Mouse (Mus musculus) midbrain, embryonic 15.5 days (tissue): ENCODE measurements around the gene Pde4c. TPM values are rescaled to one million over a fixed set of nuclear protein-coding genes. Genes with fewer than 3 reads are reported as not detected.
A peak's percentile ranks its signal among the peaks of the same experiment; 100 is the strongest.

ENCODE experiments used
- ATAC-seq: fragments of 200-750 bp; cut with Nextera tagmentation; replicated peaks from 2 replicates; pipeline ENCODE4 v1.8.0; 2017; ENCODE audit warnings: moderate TSS enrichment
- H3K27ac ChIP-seq: fragments of 300-500 bp; sonication (generic); 2 replicates; pipeline ENCODE4 v1.5.1; 2015; ENCODE audit warnings: mild to moderate bottlenecking, inconsistent platforms
- H3K27me3 ChIP-seq: fragments of 300-500 bp; sonication (generic); replicated peaks from 2 replicates; pipeline ENCODE4 v1.6.1; 2015; ENCODE audit warnings: inconsistent platforms
- H3K36me3 ChIP-seq: fragments of 300-500 bp; sonication (generic); replicated peaks from 2 replicates; pipeline ENCODE4 v1.6.1; 2015; ENCODE audit warnings: inconsistent platforms
- H3K4me1 ChIP-seq: fragments of 300-500 bp; sonication (generic); 2 replicates; pipeline ENCODE4 v1.6.1; 2015; ENCODE audit warnings: inconsistent platforms
- H3K4me2 ChIP-seq: fragments of 300-500 bp; sonication (generic); 2 replicates; pipeline ENCODE4 v1.6.1; 2015; ENCODE audit warnings: inconsistent platforms, mild to moderate bottlenecking, moderate library complexity
- H3K4me3 ChIP-seq: fragments of 300-500 bp; sonication (generic); 2 replicates; pipeline ENCODE4 v1.5.1; 2015; ENCODE audit warnings: mild to moderate bottlenecking, inconsistent platforms
- H3K9ac ChIP-seq: fragments of 300-500 bp; sonication (generic); 2 replicates; pipeline ENCODE4 v1.6.1; 2015; ENCODE audit warnings: mild to moderate bottlenecking, inconsistent platforms
- H3K9me3 ChIP-seq: fragments of 300-500 bp; sonication (generic); 2 replicates; pipeline ENCODE4 v1.6.1; 2016; ENCODE audit warnings: inconsistent platforms
- WGBS: fragments of 180-500 bp; shearing (Covaris S2); methylation state at CpG from one replicate; pipeline ENCODE4 v1.1.7; 2015; ENCODE audit warnings: mixed read lengths; 5-methylcytosine and 5-hydroxymethylcytosine counted together
- polyA plus RNA-seq: library from polyadenylated mRNA; unstranded; fragments of >200 nt; fragmentation: Nextera tagmentation; extraction: Ambion mirVana; gene quantifications from 2 replicates; pipeline ENCODE4 v1.2.1, GENCODE M21; 2015

Pde4c gene
- polyA plus RNA-seq, 1 experiment from 2014 or later = 0.46 TPM

- WGBS = 81% methylated on average over 19 of the region's 19 CpGs
- no peaks in the 10 kb centered on the region for H3K36me3 ChIP-seq
These were observed 25.7 kb downstream of the Pde4c start for GRCm38 (mm10) chr8:70749097-70749674.

GRCm38 (mm10) chr8:70750128-70750680, 26.7 kb downstream of the Pde4c start:
- ATAC-seq = no peak
- Histone ChIP-seq H3K9me3 (no peaks in the 10 kb centered on the region), H3K4me3 (no peak overlapping the region), H3K27ac (no peak overlapping the region), H3K27me3 (peaks cover 29% of the 10 kb centered on the region), H3K9ac (no peak overlapping the region), H3K4me1 (peaks cover 1% of the 10 kb centered on the region), H3K4me2 (no peak overlapping the region), H3K36me3 (no peaks in the 10 kb centered on the region)
- WGBS = 86% methylated on average over 13 of the region's 13 CpGs

More at GRCm38 (mm10) chr8:70749097-70749674, 25.7 kb downstream of the Pde4c start:
- no peak overlapping the region for H3K9ac ChIP-seq
- no peak for ATAC-seq
- peaks cover 37% of the 10 kb centered on the region for H3K27me3 ChIP-seq
- H3K4me2 ChIP-seq = no peak overlapping the region
- no peaks in the 10 kb centered on the region for H3K9me3 ChIP-seq
- H3K4me3 ChIP-seq = no peak overlapping the region
- no peak overlapping the region for H3K27ac ChIP-seq
- peaks cover 2% of the 10 kb centered on the region for H3K4me1 ChIP-seq

- Histone ChIP-seq H3K9me3 (no peaks in the 10 kb centered on the region), H3K4me2 (no peak overlapping the region), H3K27ac (no peak overlapping the region), H3K4me1 (peaks cover 21% of the 10 kb centered on the region), H3K27me3 (peaks cover 13% of the 10 kb centered on the region; the same call in 1 of the 2 replicates), H3K4me3 (no peak overlapping the region), H3K36me3 (peaks cover 6% of the 10 kb centered on the region; the same call in 1 of the 2 replicates), H3K9ac (no peak overlapping the region)
- no peak for ATAC-seq
- 42% methylated on average over 11 of the region's 11 CpGs for WGBS
These were observed 28.7 kb downstream of the Pde4c start for GRCm38 (mm10) chr8:70752000-70752764.

- ATAC-seq = no peak
- no peak overlapping the region for H3K4me3 ChIP-seq
- peaks cover 13% of the 10 kb centered on the region; the same call in 1 of the 2 replicates for H3K36me3 ChIP-seq
- 0 out of 2 replicates have a peak overlapping the region, but pooled peaks have one; percentile 1 for H3K27ac ChIP-seq
- H3K9me3 ChIP-seq = no peaks in the 10 kb centered on the region
- H3K9ac ChIP-seq = no peak overlapping the region
- 0 out of 2 replicates have a peak, but pooled peaks cover 12% of the 10 kb centered on the region for H3K27me3 ChIP-seq
- H3K4me1 ChIP-seq = peaks cover 31% of the 10 kb centered on the region
- 36% methylated on average over 21 of the region's 21 CpGs for WGBS
- H3K4me2 ChIP-seq = no peak overlapping the region
These were observed 29.6 kb downstream of the Pde4c start for GRCm38 (mm10) chr8:70753151-70753550.

GRCm38 (mm10) chr8:70754043-70754870, 30.7 kb downstream of the Pde4c start, which contains the start of gene Rab3a:
Rab3a (plus strand) TSS chr8:70754679.
- Histone ChIP-seq H3K27me3 (0 out of 2 replicates have a peak, but pooled peaks cover 6% of the 10 kb centered on the region), H3K27ac (peak within 1 kb of the TSS; percentile 92), H3K4me2 (peak within 1 kb of the TSS; percentile 57), H3K4me3 (peak within 1 kb of the TSS; percentile 71), H3K4me1 (peaks cover 41% of the 10 kb centered on the region), H3K9me3 (no peaks in the 10 kb centered on the region), H3K36me3 (peaks cover 16% of the 10 kb centered on the region; the same call in 1 of the 2 replicates), H3K9ac (peak within 1 kb of the TSS; percentile 83)
- 8% methylated on average over 37 of the region's 37 CpGs for WGBS
- ATAC-seq = peak; percentile 98

- Histone ChIP-seq H3K9ac (peak overlapping the region; percentile 83), H3K27ac (peak overlapping the region; percentile 92), H3K4me2 (peak overlapping the region; percentile 57), H3K4me1 (peaks cover 49% of the 10 kb centered on the region), H3K9me3 (no peaks in the 10 kb centered on the region), H3K36me3 (peaks cover 16% of the 10 kb centered on the region; the same call in 1 of the 2 replicates), H3K4me3 (peak overlapping the region; percentile 71), H3K27me3 (no peaks in the 10 kb centered on the region)
- peak; percentile 64 for ATAC-seq
- WGBS = 13% methylated on average over 50 of the region's 50 CpGs
These were observed 31.5 kb downstream of the Pde4c start for GRCm38 (mm10) chr8:70754871-70755660.

GRCm38 (mm10) chr8:70755661-70756475, 32.3 kb downstream of the Pde4c start:
- Histone ChIP-seq H3K27me3 (no peaks in the 10 kb centered on the region), H3K4me1 (peaks cover 53% of the 10 kb centered on the region), H3K4me2 (peak overlapping the region; percentile 57), H3K9me3 (no peaks in the 10 kb centered on the region), H3K36me3 (peaks cover 16% of the 10 kb centered on the region; the same call in 1 of the 2 replicates), H3K4me3 (peak overlapping the region; percentile 71), H3K27ac (peak overlapping the region; percentile 92; the same call in 1 of the 2 replicates), H3K9ac (peak overlapping the region; percentile 83)
- 85% methylated on average over 24 of the region's 24 CpGs for WGBS
- no peak for ATAC-seq

- 92% methylated on average over 6 of the region's 6 CpGs for WGBS
- Histone ChIP-seq H3K4me2 (no peak overlapping the region), H3K4me3 (no peak overlapping the region), H3K4me1 (peaks cover 53% of the 10 kb centered on the region), H3K36me3 (peaks cover 16% of the 10 kb centered on the region; the same call in 1 of the 2 replicates), H3K9me3 (no peaks in the 10 kb centered on the region), H3K27me3 (no peaks in the 10 kb centered on the region), H3K9ac (no peak overlapping the region), H3K27ac (no peak overlapping the region)
- no peak for ATAC-seq
These were observed 33.0 kb downstream of the Pde4c start for GRCm38 (mm10) chr8:70756476-70757040.

- WGBS = 63% methylated on average over 22 of the region's 22 CpGs
- Histone ChIP-seq H3K9ac (no peak overlapping the region), H3K27ac (no peak overlapping the region), H3K4me3 (no peak overlapping the region), H3K36me3 (peaks cover 16% of the 10 kb centered on the region; the same call in 1 of the 2 replicates), H3K27me3 (no peaks in the 10 kb centered on the region), H3K4me2 (no peak overlapping the region), H3K4me1 (peaks cover 53% of the 10 kb centered on the region), H3K9me3 (no peaks in the 10 kb centered on the region)
- no peak for ATAC-seq
These were observed 34.2 kb downstream of the Pde4c start for GRCm38 (mm10) chr8:70757523-70758307.

- H3K27ac ChIP-seq = no peak overlapping the region
- no peak overlapping the region for H3K4me2 ChIP-seq
- H3K27me3 ChIP-seq = no peaks in the 10 kb centered on the region
- no peak for ATAC-seq
- no peaks in the 10 kb centered on the region for H3K9me3 ChIP-seq
- H3K36me3 ChIP-seq = peaks cover 16% of the 10 kb centered on the region; the same call in 1 of the 2 replicates
- WGBS = 82% methylated on average over 7 of the region's 7 CpGs
- peaks cover 53% of the 10 kb centered on the region for H3K4me1 ChIP-seq
- H3K4me3 ChIP-seq = no peak overlapping the region
- no peak overlapping the region for H3K9ac ChIP-seq
These were observed 34.7 kb downstream of the Pde4c start for GRCm38 (mm10) chr8:70758308-70758615.
